Mouse (Mus musculus) testis, adult 2 months (tissue): ENCODE results near the gene Actg1. TPM values are rescaled to one million over a fixed set of nuclear protein-coding genes. Genes with fewer than 3 reads are reported as not detected.

ENCODE experiments used
- H3K27ac ChIP-seq: fragments of 200-500 bp; 2 replicates; pipeline ENCODE4 v1.5.1; 2012; ENCODE audit warnings: low read depth, low read length; ENCODE audit not compliant: control insufficient read depth, insufficient read depth
- H3K27me3 ChIP-seq: fragments of 200-500 bp; 2 replicates; pipeline ENCODE4 v1.6.1; 2012; ENCODE audit warnings: mild to moderate bottlenecking, low read length, moderate library complexity; ENCODE audit not compliant: control insufficient read depth, insufficient read depth
- H3K36me3 ChIP-seq: fragments of 200-500 bp; 2 replicates; pipeline ENCODE4 v1.6.1; 2012; ENCODE audit warnings: mild to moderate bottlenecking, low read length; ENCODE audit not compliant: control insufficient read depth, insufficient read depth
- H3K4me1 ChIP-seq: fragments of 200-500 bp; 2 replicates; pipeline ENCODE4 v1.6.1; 2012; ENCODE audit warnings: low read length; ENCODE audit not compliant: control insufficient read depth, insufficient read depth
- H3K4me3 ChIP-seq: fragments of 200-500 bp; 2 replicates; pipeline ENCODE4 v1.5.1; 2012; ENCODE audit warnings: low read depth, mild to moderate bottlenecking, low read length, moderate library complexity, mixed read lengths; ENCODE audit not compliant: control insufficient read depth
- CTCF ChIP-seq: fragments of 200-500 bp; IDR thresholded peaks from 2 replicates; pipeline ENCODE4 v1.5.1; 2012; ENCODE audit warnings: low read depth, mild to moderate bottlenecking, inconsistent platforms, low read length, moderate library complexity; ENCODE audit not compliant: control insufficient read depth, insufficient read depth, insufficient replicate concordance
- POLR2A ChIP-seq: fragments of 200-500 bp; IDR thresholded peaks from 2 replicates; pipeline ENCODE4 v1.6.1; 2012; ENCODE audit warnings: low read depth, mild to moderate bottlenecking, inconsistent platforms, low read length, moderate library complexity; ENCODE audit not compliant: control insufficient read depth
- polyA plus RNA-seq: library from polyadenylated mRNA; depleted of rRNA; stranded (reverse); fragments of >200 nt; gene quantifications from 2 replicates; pipeline ENCODE4 v1.2.3, GENCODE M21; 2012

The Actg1 gene
- polyA plus RNA-seq, 1 experiment = 672 TPM

GRCm38 (mm10) chr11:120360062-120360461 lies 11.7 kb upstream of the Actg1 start:
- TF ChIP-seq CTCF (no peak), POLR2A (no peak)
- no peaks in the 10 kb centered on the region for H3K36me3 ChIP-seq
- no peak overlapping the region for H3K27ac ChIP-seq
- no peak overlapping the region for H3K4me3 ChIP-seq
- H3K27me3 ChIP-seq = no peaks in the 10 kb centered on the region
- H3K4me1 ChIP-seq = no peaks in the 10 kb centered on the region; the same call in 1 of the 2 replicates

DNA sequence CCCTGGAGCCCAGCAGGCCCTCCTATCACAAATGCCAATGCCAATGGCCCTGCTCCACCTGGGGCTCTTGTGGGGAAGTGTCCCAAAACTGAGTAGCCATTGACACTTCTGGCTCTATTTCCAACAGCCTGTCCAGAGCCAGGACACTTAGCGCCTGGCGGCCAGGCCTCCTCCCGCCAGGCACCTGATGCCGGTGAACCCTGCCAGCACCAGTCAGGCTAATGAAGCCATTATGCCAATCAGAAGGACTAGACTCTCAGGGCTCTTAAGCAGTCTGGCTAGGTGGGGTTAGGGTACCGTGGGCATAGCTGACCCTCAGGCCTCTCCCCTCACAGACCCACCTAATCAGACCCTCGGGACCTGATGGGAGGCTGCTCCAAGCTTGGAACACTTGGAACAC lies 11.0 kb upstream of the Actg1 start:
- Histone ChIP-seq H3K36me3 (no peaks in the 10 kb centered on the region), H3K27ac (no peak overlapping the region), H3K27me3 (no peaks in the 10 kb centered on the region), H3K4me1 (no peaks in the 10 kb centered on the region; the same call in 1 of the 2 replicates), H3K4me3 (no peak overlapping the region)
- TF ChIP-seq POLR2A = no peak

GRCm38 (mm10) chr11:120357791-120358401 lies 9.6 kb upstream of the Actg1 start:
- H3K36me3 ChIP-seq = no peaks in the 10 kb centered on the region
- TF ChIP-seq CTCF (no peak), POLR2A (no peak)
- H3K4me1 ChIP-seq = peaks cover 10% of the 10 kb centered on the region
- H3K27ac ChIP-seq = no peak overlapping the region
- H3K27me3 ChIP-seq = no peaks in the 10 kb centered on the region
- H3K4me3 ChIP-seq = no peak overlapping the region

DNA sequence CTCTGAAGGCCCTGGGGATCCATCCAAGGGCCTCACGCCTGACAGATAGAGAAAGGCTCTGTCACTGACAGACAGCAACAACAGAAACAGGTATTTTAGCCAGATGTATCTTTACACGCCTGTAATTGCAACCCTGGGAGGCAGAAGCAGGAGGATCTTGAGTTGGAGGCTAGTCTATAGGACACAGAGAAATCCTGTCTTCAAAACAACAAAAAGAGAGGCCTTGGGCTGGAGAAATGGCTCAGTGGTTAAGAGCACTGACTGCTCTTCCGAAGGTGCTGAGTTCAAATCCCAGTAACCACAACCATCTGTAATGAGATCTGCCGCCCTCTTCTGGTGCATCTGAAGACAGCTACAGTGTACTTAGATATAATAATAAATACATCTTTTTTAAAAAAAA lies 8.6 kb upstream of the Actg1 start:
- no peak overlapping the region for H3K4me3 ChIP-seq
- no peaks in the 10 kb centered on the region for H3K27me3 ChIP-seq
- no peak for TF ChIP-seq CTCF
- peaks cover 12% of the 10 kb centered on the region for H3K4me1 ChIP-seq
- no peaks in the 10 kb centered on the region for H3K36me3 ChIP-seq
- no peak overlapping the region for H3K27ac ChIP-seq

GRCm38 (mm10) chr11:120356319-120356840 lies 8.0 kb upstream of the Actg1 start:
- Histone ChIP-seq H3K4me1 (peaks cover 13% of the 10 kb centered on the region), H3K4me3 (no peak overlapping the region), H3K27ac (no peak overlapping the region), H3K36me3 (no peaks in the 10 kb centered on the region), H3K27me3 (no peaks in the 10 kb centered on the region)
- TF ChIP-seq POLR2A = no peak
- TF ChIP-seq CTCF = 0 out of 2 replicates have a peak, but pooled peaks have one; percentile 11

DNA sequence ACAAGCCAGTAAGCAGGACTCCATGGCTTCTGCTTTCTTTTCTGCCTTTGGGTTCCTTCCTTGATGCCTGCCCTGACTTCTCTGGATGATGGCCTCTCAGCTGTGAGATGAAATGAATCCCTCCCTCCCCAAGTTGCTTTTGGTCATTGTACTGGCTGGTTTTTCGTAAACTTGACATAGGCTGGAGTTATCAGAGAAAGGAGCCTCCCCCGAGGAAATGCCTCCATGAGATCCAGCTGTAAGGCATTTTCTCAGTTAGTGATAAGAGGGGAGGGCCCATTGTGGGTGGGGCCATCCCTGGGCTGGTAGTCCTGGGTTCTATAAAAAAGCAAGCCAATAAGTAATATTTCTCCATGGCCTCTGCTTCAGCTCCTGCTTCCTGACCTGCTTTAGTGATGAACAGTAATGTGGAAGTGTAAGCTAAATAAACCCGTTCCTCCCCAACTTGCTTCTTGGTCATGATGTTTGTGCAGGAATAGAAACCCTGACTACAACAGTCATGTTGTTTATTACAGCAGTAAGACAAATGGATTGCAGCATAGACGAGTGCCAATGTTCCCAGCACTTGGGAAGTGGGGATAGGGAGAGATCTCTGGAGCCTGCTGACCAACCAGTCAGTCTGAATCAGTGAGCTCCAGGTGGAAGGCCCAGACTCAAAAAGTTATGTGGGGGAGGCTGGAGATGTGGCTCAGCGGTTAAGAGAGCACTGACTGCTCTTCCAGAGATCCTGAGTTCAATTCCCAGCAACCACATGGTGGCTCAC lies 7.1 kb upstream of the Actg1 start:
- TF ChIP-seq POLR2A (no peak), CTCF (no peak)
- H3K36me3 ChIP-seq = no peaks in the 10 kb centered on the region
- H3K4me3 ChIP-seq = no peak overlapping the region
- H3K27me3 ChIP-seq = no peaks in the 10 kb centered on the region
- peaks cover 21% of the 10 kb centered on the region for H3K4me1 ChIP-seq
- H3K27ac ChIP-seq = 0 out of 2 replicates have a peak overlapping the region, but pooled peaks have one; percentile 25

DNA sequence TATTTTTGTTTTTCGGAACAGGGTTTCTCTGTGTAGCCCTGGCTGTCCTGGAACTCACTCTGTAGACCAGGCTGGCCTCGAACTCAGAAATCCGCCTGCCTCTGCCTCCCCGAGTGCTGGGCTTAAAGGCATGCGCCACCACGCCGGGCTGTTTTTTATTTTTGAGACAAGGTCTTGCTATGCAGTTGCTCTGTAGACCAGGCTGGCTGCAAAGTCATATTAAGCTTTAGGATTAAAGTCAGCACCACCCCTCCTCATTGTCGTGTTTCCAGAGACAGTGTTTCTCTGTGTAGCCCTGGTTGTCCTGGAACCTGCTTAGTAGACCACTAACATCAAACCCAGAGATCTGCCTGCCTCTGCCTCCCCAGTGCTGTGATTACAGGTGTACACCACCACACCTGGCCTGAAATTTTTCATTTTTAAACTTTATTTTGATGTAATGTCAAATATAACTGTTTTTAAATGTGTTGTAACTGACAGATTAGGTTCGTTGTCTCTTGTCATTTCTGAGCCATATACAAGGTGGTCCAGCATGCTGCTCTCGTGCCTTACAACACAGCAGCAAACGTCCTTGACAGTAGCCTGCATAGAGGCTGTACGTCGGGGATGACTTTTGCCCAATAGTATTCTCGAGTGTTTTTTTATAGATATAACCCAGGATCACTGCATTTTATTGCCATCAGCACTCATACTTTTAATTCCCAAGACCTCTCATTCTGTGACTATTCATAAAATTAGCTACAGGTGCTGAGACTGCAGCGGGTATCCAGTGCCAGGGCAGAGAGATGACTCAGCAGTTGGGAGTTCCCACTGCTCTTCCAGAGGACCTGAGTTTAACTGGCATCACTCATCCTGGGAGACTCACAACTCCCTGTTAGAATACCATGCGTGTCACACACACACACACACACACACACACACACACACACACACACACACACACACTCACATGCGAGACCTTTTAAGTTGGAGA lies 6.2 kb upstream of the Actg1 start:
- H3K4me1 ChIP-seq = peaks cover 24% of the 10 kb centered on the region

More for the DNA sequence above, 6.2 kb upstream of the Actg1 start:
- Histone ChIP-seq H3K27ac (0 out of 2 replicates have a peak overlapping the region, but pooled peaks have one; percentile 25), H3K36me3 (no peaks in the 10 kb centered on the region), H3K27me3 (no peaks in the 10 kb centered on the region), H3K4me3 (no peak overlapping the region)
- TF ChIP-seq POLR2A = no peak
- TF ChIP-seq CTCF = no peak
